Mouse (Mus musculus) CH12.LX (cell line): ENCODE data around the gene Cep250. TPM values are rescaled to one million over a fixed set of nuclear protein-coding genes. Genes with fewer than 3 reads are reported as not detected.

Source experiments
- DNase-seq: peaks from one replicate; pipeline ENCODE4 v3.0.0-alpha.2; 2013; ENCODE audit errors: extremely low read depth
- H3K27ac ChIP-seq: 2 replicates; pipeline ENCODE4 v1.5.1; 2012; ENCODE audit warnings: low read depth, mild to moderate bottlenecking, control low read depth, moderate library complexity; ENCODE audit not compliant: insufficient read depth
- H3K27me3 ChIP-seq: replicated peaks from 2 replicates; pipeline ENCODE3; 2012; ENCODE audit warnings: inconsistent platforms
- H3K36me3 ChIP-seq, 2 experiments: replicated peaks in 1 of 2; 2 replicates each; pipeline versions ENCODE3 to v1.6.1; 2012; ENCODE audit warnings: inconsistent platforms in 1 of 2, low read length in 1 of 2, mild to moderate bottlenecking in 1 of 2, mixed read lengths in 1 of 2, moderate library complexity in 1 of 2; ENCODE audit not compliant: control insufficient read depth in 1 of 2, insufficient read depth in 1 of 2
- H3K4me1 ChIP-seq, 2 experiments: 2 replicates each; pipeline ENCODE4 v1.6.1; 2012; ENCODE audit warnings: inconsistent platforms in 1 of 2, moderate library complexity in 1 of 2; ENCODE audit not compliant: insufficient read depth in 2 of 2, control insufficient read depth in 1 of 2
- H3K4me2 ChIP-seq: 2 replicates; pipeline ENCODE4 v1.6.1; 2012; ENCODE audit warnings: low read depth, mild to moderate bottlenecking, control low read depth; ENCODE audit not compliant: poor library complexity, insufficient read depth, severe bottlenecking
- H3K4me3 ChIP-seq, 3 experiments: fragments of 150-350 bp in 1 of 3; sonication (generic) in 1 of 3; replicated peaks in 1 of 3; 2 replicates each; pipeline versions ENCODE3 to v1.5.1; 2011 to 2012; ENCODE audit warnings: low read depth in 2 of 3, low read length in 2 of 3, mild to moderate bottlenecking in 2 of 3, moderate library complexity in 2 of 3, control low read depth in 1 of 3, improper control_type of control experiment in 1 of 3, inconsistent platforms in 1 of 3, mixed read lengths in 1 of 3; ENCODE audit not compliant: poor library complexity in 1 of 3
- H3K79me2 ChIP-seq: replicated peaks from 2 replicates; pipeline ENCODE4 v1.6.1; 2012; ENCODE audit warnings: mild to moderate bottlenecking, moderate library complexity; ENCODE audit not compliant: control insufficient read depth, poor library complexity, insufficient read depth, severe bottlenecking; ENCODE audit errors: extremely low read depth
- H3K9ac ChIP-seq: 2 replicates; pipeline ENCODE4 v1.6.1; 2012; ENCODE audit warnings: low read depth, mild to moderate bottlenecking, control low read depth, moderate library complexity; ENCODE audit not compliant: insufficient read depth
- H3K9me3 ChIP-seq: replicated peaks from 2 replicates; pipeline ENCODE3; 2012; ENCODE audit warnings: low read length, inconsistent platforms, mixed read lengths
- BHLHE40 ChIP-seq: IDR thresholded peaks from 2 replicates; pipeline ENCODE4 v1.6.1; 2011; ENCODE audit warnings: mild to moderate bottlenecking, low read depth, low read length, improper control_type of control experiment
- CHD1 ChIP-seq: IDR thresholded peaks from 2 replicates; pipeline ENCODE4 v1.6.1; 2012; ENCODE audit warnings: low read depth, low read length, improper control_type of control experiment, inconsistent platforms
- CTCF ChIP-seq, 2 experiments: IDR thresholded peaks in 1 of 2; conservative IDR thresholded peaks in 1 of 2; 2 replicates each; pipeline ENCODE4 v1.5.1; 2011 to 2012; ENCODE audit warnings: low read depth in 2 of 2, low read length in 2 of 2, improper control_type of control experiment in 1 of 2, inconsistent platforms in 1 of 2, mild to moderate bottlenecking in 1 of 2, moderate library complexity in 1 of 2
- ELF1 ChIP-seq: IDR thresholded peaks from 2 replicates; pipeline ENCODE4 v1.6.1; 2014; ENCODE audit warnings: low read depth, mild to moderate bottlenecking, inconsistent platforms, low read length, improper control_type of control experiment
- EP300 ChIP-seq: IDR thresholded peaks from 2 replicates; pipeline ENCODE4 v1.6.1; 2011; ENCODE audit warnings: low read length, improper control_type of control experiment
- MAFK ChIP-seq: IDR thresholded peaks from 2 replicates; pipeline ENCODE4 v1.6.1; 2011; ENCODE audit warnings: low read length, improper control_type of control experiment; ENCODE audit not compliant: insufficient replicate concordance
- MAX ChIP-seq: IDR thresholded peaks from 2 replicates; pipeline ENCODE4 v1.6.1; 2011; ENCODE audit warnings: low read length, improper control_type of control experiment
- MAZ ChIP-seq: IDR thresholded peaks from 2 replicates; pipeline ENCODE4 v1.6.1; 2012; ENCODE audit warnings: low read depth, mild to moderate bottlenecking, inconsistent platforms, low read length, improper control_type of control experiment, moderate library complexity
- MEF2A ChIP-seq: IDR thresholded peaks from 2 replicates; pipeline ENCODE4 v1.6.1; 2014; ENCODE audit warnings: low read depth, mild to moderate bottlenecking, inconsistent platforms, low read length, improper control_type of control experiment, borderline replicate concordance
- NELFE ChIP-seq: IDR thresholded peaks from 2 replicates; pipeline ENCODE4 v1.6.1; 2011; ENCODE audit warnings: low read depth, low read length, improper control_type of control experiment
- PAX5 ChIP-seq: IDR thresholded peaks from 2 replicates; pipeline ENCODE4 v1.6.1; 2012; ENCODE audit warnings: low read length, inconsistent platforms, mixed read lengths
- POLR2AphosphoS2 ChIP-seq: IDR thresholded peaks from 2 replicates; pipeline ENCODE4 v1.6.1; 2011; ENCODE audit warnings: low read depth, low read length, improper control_type of control experiment
- RAD21 ChIP-seq: IDR thresholded peaks from 2 replicates; pipeline ENCODE4 v1.6.1; 2011; ENCODE audit warnings: low read depth, mild to moderate bottlenecking, low read length, improper control_type of control experiment, moderate library complexity
- TBP ChIP-seq: conservative IDR thresholded peaks from 2 replicates; pipeline ENCODE4 v1.6.1; 2011; ENCODE audit warnings: low read depth, low read length, improper control_type of control experiment
- TCF12 ChIP-seq: IDR thresholded peaks from 2 replicates; pipeline ENCODE4 v1.6.1; 2014; ENCODE audit warnings: low read depth, mild to moderate bottlenecking, inconsistent platforms, low read length, improper control_type of control experiment
- USF1 ChIP-seq: IDR thresholded peaks from 2 replicates; pipeline ENCODE4 v1.6.1; 2014; ENCODE audit warnings: low read depth, mild to moderate bottlenecking, inconsistent platforms, low read length, improper control_type of control experiment
- ZC3H11A ChIP-seq: IDR thresholded peaks from 2 replicates; pipeline ENCODE4 v1.6.1; 2012; ENCODE audit warnings: low read depth, mild to moderate bottlenecking, inconsistent platforms, low read length, improper control_type of control experiment
- ZMIZ1 ChIP-seq: IDR thresholded peaks from 2 replicates; pipeline ENCODE4 v1.6.1; 2012; ENCODE audit warnings: low read depth, mild to moderate bottlenecking, inconsistent platforms, low read length, improper control_type of control experiment
- dilution Hi-C: fragments of 300-500 bp; cut with MboI; formaldehyde crosslinking; loops from 2 replicates; pipeline ENCODE4 v1.14.3; 2020; ENCODE audit warnings: low sequenced_read_pairs; ENCODE audit not compliant: extremely low pct_unique_long_range_greater_than_20kb, extremely low pct_ligation_motif_present
- in situ Hi-C: fragments of 300-500 bp; cut with MboI; formaldehyde crosslinking; loops from 3 replicates; pipeline ENCODE4 v1.14.3; 2019; ENCODE audit warnings: low sequenced_read_pairs, low pct_ligation_motif_present, low pct_unique_long_range_greater_than_20kb, mixed read lengths
- polyA plus RNA-seq: library from polyadenylated mRNA; unstranded; fragments of >175 nt; gene quantifications from 2 replicates; pipeline ENCODE4 v1.2.1, GENCODE M21; 2012; ENCODE audit warnings: low read depth; ENCODE audit not compliant: insufficient read length
- total RNA-seq, 2 experiments: library from RNA; depleted of rRNA; stranded (reverse); fragments of 300-350 nt in 1 of 2; fragments of >200 nt in 1 of 2; gene quantifications; 2 replicates each; pipeline ENCODE4 v1.2.3; 2012 to 2014

The Cep250 gene
- total and polyA plus RNA-seq, 3 experiments: 13.5 to 29.1 (median 25.8) TPM

DNA sequence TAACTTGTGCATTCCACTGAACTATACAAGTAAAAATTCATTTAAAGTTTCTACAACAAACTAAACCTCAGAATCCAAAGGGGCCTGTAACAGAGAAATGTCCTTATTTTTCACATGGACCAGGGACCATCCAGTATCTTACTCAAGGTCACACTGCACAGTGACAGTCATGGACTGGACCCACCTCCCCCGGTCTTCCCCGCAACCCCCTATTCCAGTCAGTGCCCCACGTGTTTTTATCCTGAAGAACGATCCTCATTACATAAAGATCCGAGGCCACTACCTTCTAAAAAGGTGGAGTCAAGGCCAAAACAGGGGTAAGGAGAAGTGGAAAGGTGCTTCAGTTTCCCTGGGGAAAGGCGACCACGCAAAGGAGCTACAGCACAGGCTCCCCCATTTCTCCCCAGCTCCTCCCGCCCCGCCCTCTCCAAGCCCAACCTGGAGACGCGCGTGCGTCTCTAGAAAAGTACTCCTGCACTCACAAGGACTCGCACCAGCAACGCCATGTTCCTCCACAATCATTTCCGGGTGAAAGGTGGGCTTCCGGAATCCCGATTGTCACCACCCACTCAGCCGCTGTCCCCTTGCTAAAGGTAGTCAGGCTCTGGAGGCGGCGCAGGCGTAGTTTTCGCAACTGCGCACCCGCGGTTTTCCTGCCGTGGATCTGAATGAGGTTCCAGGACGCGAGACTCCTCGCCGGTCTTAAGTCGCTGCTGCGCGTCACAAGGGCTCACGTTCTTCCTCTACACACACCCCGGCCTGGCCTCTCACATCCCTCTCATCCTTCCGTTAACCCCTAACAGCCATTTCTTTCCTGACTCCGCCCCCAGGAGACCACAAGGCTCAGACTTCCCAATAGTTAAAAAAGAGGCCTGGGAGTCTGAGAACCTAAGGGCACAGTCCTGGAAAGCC lies 26.5 kb upstream of the Cep250 start, which contains the start of gene Uqcc1 (continued):
- TF ChIP-seq TCF12: peak; percentile 87; the same call in 1 of the 2 replicates
- 0 out of 2 replicates have a peak, but pooled peaks have one; percentile 57 for TF ChIP-seq POLR2AphosphoS2
- peak; percentile 84 for TF ChIP-seq NELFE
- TF ChIP-seq MAX: no peak
- no peak for TF ChIP-seq CTCF (conservative IDR thresholded peaks at IDR 0.05 in 1 of 2, IDR thresholded peaks at IDR 0.05 in 1 of 2; ENCODE audit: low read depth in 2 of 2, low read length in 2 of 2)
- no peak for TF ChIP-seq MAFK
- TF ChIP-seq PAX5: no peak
- no peak for TF ChIP-seq RAD21
- no peak for TF ChIP-seq ZC3H11A
- TF ChIP-seq CHD1: peak; percentile 72; the same call in 1 of the 2 replicates
- peak; percentile 87 for TF ChIP-seq ELF1
- 0 out of 2 replicates have a peak, but pooled peaks have one; percentile 40 for TF ChIP-seq EP300
- TF ChIP-seq USF1: no peak
- peak; percentile 88 for TF ChIP-seq ZMIZ1
- TF ChIP-seq MEF2A: no peak
- TF ChIP-seq MAZ: peak; percentile 57; the same call in 1 of the 2 replicates

DNA sequence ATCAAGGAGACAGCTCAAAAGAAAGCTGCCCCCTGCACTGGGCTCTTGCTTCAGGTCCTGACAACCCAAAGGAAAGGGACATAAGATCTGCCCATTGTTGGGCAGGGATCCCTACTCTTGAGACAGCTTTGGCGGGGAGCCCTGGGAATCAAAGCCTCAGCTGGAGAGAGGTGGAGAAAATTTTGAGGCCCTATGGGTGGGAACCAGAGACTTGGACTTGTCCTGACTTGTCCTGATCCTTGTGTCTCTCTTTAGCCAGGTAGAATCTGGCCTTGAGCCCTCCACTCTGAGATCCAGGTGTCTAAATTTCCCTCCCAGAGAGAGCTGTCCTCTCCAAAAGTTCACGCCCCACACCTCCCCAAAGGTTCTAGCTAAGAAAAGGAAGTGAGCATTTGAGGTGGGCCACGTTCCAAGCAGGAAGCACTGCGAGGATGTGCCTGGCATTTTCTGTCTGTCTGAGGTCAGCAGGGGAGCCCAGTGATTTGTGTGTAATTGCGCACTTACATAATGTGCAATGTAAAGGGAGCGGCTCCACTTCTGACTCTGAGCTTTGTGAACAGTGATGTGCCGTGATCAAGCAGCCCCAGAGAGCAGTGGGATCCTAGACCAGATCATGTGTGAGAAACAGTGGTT lies 16.2 kb upstream of the Cep250 start:
- H3K4me2 ChIP-seq: no peak overlapping the region
- H3K79me2 ChIP-seq: no peaks in the 10 kb centered on the region
- H3K4me1 ChIP-seq: peaks cover 0 to 7% of the 10 kb centered on the region in 2 experiments; a peak in 3 of 4 replicates
- no peak overlapping the region for H3K9ac ChIP-seq
- H3K36me3 ChIP-seq: no peaks in the 10 kb centered on the region
- no peak for DNase-seq
- H3K9me3 ChIP-seq: no peaks in the 10 kb centered on the region
- dilution Hi-C loops: no loop called here
- H3K4me3 ChIP-seq: no peak overlapping the region
- TF ChIP-seq ELF1: no peak
- no peak for TF ChIP-seq BHLHE40
- no peak for TF ChIP-seq TBP
- TF ChIP-seq, all 38 proteins: peak for 0
- Histone ChIP-seq H3K27me3 (no peaks in the 10 kb centered on the region), H3K27ac (no peak overlapping the region)
- in situ Hi-C loops: loop anchor here (5.0 to 25.0 kb wide), 2 partner anchors 88 to 253 kb away; partner anchors contain the start of gene Trpc4ap
